Mouse (Mus musculus): ENCODE results near the gene Efna5. TPM values are rescaled to one million over a fixed set of nuclear protein-coding genes. Genes with fewer than 3 reads are reported as not detected.
A peak's percentile ranks its signal among the peaks of the same experiment; 100 is the strongest.

Gene Efna5
- polyA plus RNA-seq, 1 experiment from 2014 or later = 56.6 TPM

DNA sequence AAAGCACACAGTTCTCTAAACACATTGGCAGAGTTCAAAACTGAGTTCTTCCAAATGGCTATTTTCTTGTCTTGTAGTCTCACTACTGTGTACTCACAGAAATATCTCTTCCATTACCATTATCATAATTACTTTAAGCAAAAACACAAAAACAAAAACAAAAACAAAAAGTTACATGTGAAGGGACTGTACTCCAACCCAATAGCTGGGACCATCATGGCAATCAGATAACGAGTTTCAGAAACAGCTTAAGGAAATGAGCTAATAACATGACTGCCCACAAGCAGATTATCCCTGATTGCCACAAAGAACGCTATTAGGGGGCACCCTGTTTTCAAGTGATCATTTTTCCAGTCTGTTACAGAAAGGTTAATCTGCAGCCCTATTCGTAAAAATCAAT lies 93.3 kb downstream of the Efna5 start:
- H3K4me1 ChIP-seq (ENCODE audit: control insufficient read depth, insufficient read depth, low read length) = peaks cover 57% of the 10 kb centered on the region
- no peaks in the 10 kb centered on the region for H3K36me3 ChIP-seq (ENCODE audit: control insufficient read depth, insufficient read depth, low read length)
- H3K27ac ChIP-seq (replicated peaks; ENCODE audit: low read depth, low read length) = no peak overlapping the region
- ATAC-seq (ENCODE audit: low read depth) (no peak), DNase-seq (ENCODE audit: low spot score) (no peak)
- H3K4me3 ChIP-seq (ENCODE audit: low read depth, low read length) = no peak overlapping the region
- H3K9me3 ChIP-seq (ENCODE audit: control insufficient read depth, low read length) = no peaks in the 10 kb centered on the region
- H3K4me2 ChIP-seq (ENCODE audit: low read depth, low read length) = no peak overlapping the region
- H3K9ac ChIP-seq (ENCODE audit: low read depth, low read length) = no peak overlapping the region
- WGBS = 35% methylated on average over 3 of the region's 3 CpGs
- no peaks in the 10 kb centered on the region for H3K27me3 ChIP-seq (replicated peaks; ENCODE audit: control insufficient read depth, insufficient read depth, low read length)

DNA sequence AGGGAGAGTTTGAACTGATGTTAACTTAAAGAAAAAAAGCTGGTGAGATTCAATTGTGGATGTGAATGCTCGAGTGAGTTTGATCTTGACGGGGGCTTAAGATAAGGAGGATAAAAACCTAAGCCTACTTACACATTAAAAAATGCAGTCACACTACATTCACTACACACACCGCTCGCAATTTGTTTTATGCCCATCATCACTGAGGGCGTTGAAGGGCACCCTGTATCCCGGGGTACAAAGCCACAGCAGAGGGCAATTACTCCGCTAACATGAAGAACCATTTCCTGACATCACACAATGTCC lies 94.6 kb downstream of the Efna5 start:
- Histone ChIP-seq H3K4me1 (ENCODE audit: control insufficient read depth, insufficient read depth, low read length) (peaks cover 55% of the 10 kb centered on the region), H3K9me3 (ENCODE audit: control insufficient read depth, low read length) (no peaks in the 10 kb centered on the region), H3K4me3 (ENCODE audit: low read depth, low read length) (no peak overlapping the region), H3K27ac (replicated peaks; ENCODE audit: low read depth, low read length) (no peak overlapping the region), H3K9ac (ENCODE audit: low read depth, low read length) (no peak overlapping the region), H3K4me2 (ENCODE audit: low read depth, low read length) (no peak overlapping the region), H3K36me3 (ENCODE audit: control insufficient read depth, insufficient read depth, low read length) (no peaks in the 10 kb centered on the region), H3K27me3 (replicated peaks; ENCODE audit: control insufficient read depth, insufficient read depth, low read length) (no peaks in the 10 kb centered on the region)
- ATAC-seq (ENCODE audit: low read depth) = no peak
- no peak for DNase-seq (ENCODE audit: low spot score)
- WGBS = 70% methylated on average over 7 of the region's 7 CpGs

DNA sequence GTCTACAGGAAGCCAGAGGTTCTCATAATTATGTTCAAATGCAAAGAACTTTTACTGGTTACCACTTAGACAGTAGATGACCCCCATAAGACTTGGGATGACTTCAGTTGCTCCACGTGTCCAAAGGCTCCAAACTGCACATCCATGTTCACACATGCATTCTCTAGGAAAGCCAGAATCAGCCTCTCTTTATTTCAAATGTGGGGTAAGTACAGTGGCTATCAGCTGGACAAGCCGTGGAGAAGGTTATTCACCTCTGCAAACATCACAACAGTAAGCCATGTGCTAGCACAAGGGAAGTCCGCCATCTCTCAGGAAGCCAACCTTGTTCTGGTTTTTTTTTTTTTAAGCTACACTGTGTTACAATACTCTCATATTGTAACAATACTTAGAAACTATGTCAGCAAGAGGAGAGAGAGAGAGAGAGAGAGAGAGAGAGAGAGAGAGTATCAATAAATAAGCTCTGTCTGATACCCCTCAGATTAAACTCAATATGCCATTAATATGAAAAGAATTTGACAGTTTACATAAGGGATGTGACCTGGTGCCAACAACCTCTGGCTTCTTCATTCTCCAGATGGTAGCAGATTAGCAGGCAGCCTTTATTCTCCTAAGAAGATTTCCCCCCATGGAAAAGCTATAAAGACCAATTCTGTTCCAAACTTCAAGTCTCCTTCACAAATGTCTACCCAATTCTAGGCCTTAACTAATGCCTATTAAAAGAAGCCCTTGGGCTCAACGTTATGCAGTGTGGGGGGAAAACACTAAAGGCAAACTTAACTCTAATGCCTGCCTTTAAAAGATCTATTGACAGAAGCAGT lies 95.1 kb downstream of the Efna5 start:
- Histone ChIP-seq H3K36me3 (ENCODE audit: control insufficient read depth, insufficient read depth, low read length) (no peaks in the 10 kb centered on the region), H3K4me2 (ENCODE audit: low read depth, low read length) (no peak overlapping the region), H3K9me3 (ENCODE audit: control insufficient read depth, low read length) (no peaks in the 10 kb centered on the region), H3K9ac (ENCODE audit: low read depth, low read length) (no peak overlapping the region), H3K4me1 (ENCODE audit: control insufficient read depth, insufficient read depth, low read length) (peaks cover 55% of the 10 kb centered on the region), H3K27ac (replicated peaks; ENCODE audit: low read depth, low read length) (no peak overlapping the region), H3K4me3 (ENCODE audit: low read depth, low read length) (no peak overlapping the region), H3K27me3 (replicated peaks; ENCODE audit: control insufficient read depth, insufficient read depth, low read length) (no peaks in the 10 kb centered on the region)
- WGBS = 56% methylated on average over 4 of the region's 4 CpGs
- DNase-seq (ENCODE audit: low spot score) = no peak
- no peak for ATAC-seq (ENCODE audit: low read depth)

DNA sequence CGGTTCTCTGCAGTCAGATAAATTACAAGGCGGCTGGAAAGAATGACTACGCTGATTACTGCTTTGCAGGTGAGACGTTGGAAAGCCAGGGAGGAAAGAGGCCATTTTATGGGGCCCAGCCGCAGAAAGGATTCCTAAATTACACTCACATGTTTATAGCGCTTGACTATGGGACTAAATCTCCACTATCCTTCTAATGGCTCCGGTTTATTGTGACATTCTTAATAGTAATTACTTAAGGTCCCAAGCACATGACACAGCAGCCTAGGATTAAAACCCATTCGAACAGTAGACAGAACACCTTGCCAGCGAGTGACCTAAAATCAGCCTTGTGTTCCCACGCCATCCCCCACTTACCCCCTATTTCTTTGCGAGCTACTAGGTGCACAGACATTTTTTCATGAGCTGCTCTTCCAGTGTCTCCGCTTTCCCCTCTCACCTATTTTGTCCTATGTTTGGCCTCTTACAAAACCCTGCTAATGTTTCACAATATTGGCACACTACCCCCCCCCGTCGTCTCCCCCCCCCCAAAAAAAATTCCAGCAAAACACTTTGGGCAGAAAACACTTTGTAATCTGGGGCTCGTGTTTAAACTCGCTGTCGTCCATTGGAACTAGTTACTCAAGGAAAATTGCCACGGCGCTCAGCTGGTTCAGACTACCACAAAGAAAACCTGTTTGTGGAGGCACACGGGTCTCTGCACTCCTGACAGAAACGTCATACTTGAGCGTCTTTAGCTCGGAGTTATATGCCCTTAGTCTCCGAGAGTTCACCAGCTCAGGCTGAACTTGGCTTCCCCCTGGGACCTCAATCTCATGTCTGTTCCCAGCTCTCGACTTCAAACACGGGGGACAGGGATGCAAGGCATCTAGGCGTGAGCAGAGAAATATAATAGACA lies 96.6 kb downstream of the Efna5 start:
- DNase-seq (ENCODE audit: low spot score) (peak; percentile 83), ATAC-seq (ENCODE audit: low read depth) (peak; percentile 38; the same call in 1 of the 2 replicates)
- Histone ChIP-seq H3K9ac (ENCODE audit: low read depth, low read length) (peak overlapping the region; percentile 10; the same call in 1 of the 2 replicates), H3K36me3 (ENCODE audit: control insufficient read depth, insufficient read depth, low read length) (no peaks in the 10 kb centered on the region), H3K27me3 (replicated peaks; ENCODE audit: control insufficient read depth, insufficient read depth, low read length) (no peaks in the 10 kb centered on the region), H3K4me3 (ENCODE audit: low read depth, low read length) (peak overlapping the region; percentile 22), H3K9me3 (ENCODE audit: control insufficient read depth, low read length) (no peaks in the 10 kb centered on the region), H3K4me1 (ENCODE audit: control insufficient read depth, insufficient read depth, low read length) (peaks cover 48% of the 10 kb centered on the region), H3K4me2 (ENCODE audit: low read depth, low read length) (peak overlapping the region; percentile 53), H3K27ac (replicated peaks; ENCODE audit: low read depth, low read length) (peak overlapping the region; percentile 7; the same call in 1 of the 2 replicates)
- 16% methylated on average over 27 of the region's 27 CpGs for WGBS

DNA sequence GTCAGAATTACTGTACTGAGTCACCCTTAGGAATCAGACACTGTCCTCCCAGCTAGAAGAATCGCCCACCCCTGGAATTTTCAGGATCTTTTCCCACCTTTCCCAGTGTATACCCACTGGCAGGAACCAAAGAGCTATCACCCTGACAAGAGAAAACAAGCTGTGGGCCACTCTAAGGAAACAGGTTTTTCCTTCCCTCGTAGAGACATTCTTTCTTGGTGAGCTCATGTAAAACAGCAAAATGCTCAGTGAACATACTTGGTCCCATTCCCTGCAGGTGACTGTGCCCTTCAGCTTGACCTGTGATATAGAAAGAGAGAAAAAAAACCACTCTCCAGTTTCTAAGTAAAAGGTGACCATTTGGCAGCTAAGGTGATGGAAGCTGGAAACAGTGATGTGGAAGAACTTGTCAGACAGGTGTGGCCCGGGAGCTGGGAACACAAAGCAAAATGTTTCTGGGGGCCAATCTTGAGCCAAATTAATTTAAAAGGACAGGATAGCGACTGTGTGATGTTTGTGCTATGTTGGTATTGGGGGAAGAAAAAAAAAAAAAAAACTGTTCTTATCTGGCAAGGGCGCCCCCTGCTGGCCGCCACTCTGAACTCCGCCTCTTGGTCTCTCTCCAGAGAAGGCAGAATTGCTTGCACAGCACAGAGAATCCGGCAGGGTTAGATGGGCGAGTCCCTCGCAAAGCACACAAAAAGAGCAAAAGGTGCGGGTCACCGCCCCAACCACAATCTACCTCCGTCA lies 97.4 kb downstream of the Efna5 start:
- DNase-seq (ENCODE audit: low spot score) = peak; percentile 91
- WGBS = 16% methylated on average over 13 of the region's 13 CpGs
- peak overlapping the region; percentile 10; the same call in 1 of the 2 replicates for H3K9ac ChIP-seq (ENCODE audit: low read depth, low read length)
- H3K4me3 ChIP-seq (ENCODE audit: low read depth, low read length) = peak overlapping the region; percentile 22
- H3K9me3 ChIP-seq (ENCODE audit: control insufficient read depth, low read length) = no peaks in the 10 kb centered on the region
- H3K36me3 ChIP-seq (ENCODE audit: control insufficient read depth, insufficient read depth, low read length) = no peaks in the 10 kb centered on the region
- 0 out of 2 replicates have a peak overlapping the region, but pooled peaks have one; percentile 7 for H3K27ac ChIP-seq (replicated peaks; ENCODE audit: low read depth, low read length)
- peaks cover 44% of the 10 kb centered on the region for H3K4me1 ChIP-seq (ENCODE audit: control insufficient read depth, insufficient read depth, low read length)
- peak; percentile 72 for ATAC-seq (ENCODE audit: low read depth)
- no peaks in the 10 kb centered on the region for H3K27me3 ChIP-seq (replicated peaks; ENCODE audit: control insufficient read depth, insufficient read depth, low read length)
- H3K4me2 ChIP-seq (ENCODE audit: low read depth, low read length) = peak overlapping the region; percentile 53

DNA sequence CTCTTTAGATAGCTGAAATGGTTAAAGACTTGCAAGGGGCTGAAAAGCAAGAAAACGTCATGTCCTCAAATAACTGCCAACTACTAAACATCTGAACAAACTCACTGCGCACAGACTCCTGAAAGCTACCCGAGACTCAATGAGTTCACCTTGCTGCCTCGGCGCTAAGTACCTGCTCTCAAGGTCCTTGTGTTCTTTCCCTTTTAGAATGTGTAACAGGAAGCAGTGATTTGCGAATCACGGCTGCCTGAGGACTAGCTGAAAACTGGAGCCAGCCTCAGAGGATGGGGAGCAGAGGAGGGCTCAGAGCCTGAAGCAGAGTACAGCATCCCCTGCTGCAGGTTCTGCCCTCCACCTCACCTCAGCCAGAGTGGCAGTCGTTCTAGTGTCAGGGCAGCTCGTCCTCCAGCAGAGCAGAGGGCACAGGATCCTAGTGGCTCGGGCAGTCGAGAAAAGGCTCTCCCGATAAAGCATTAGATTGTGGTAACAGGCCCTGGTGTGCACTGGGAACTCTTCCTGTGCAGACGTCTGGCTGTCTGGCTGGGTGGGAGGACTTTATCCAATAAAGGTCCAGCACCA lies 98.2 kb downstream of the Efna5 start:
- no peak overlapping the region for H3K4me2 ChIP-seq (ENCODE audit: low read depth, low read length)
- no peak for ATAC-seq (ENCODE audit: low read depth)
- no peaks in the 10 kb centered on the region for H3K27me3 ChIP-seq (replicated peaks; ENCODE audit: control insufficient read depth, insufficient read depth, low read length)
- no peak overlapping the region for H3K27ac ChIP-seq (replicated peaks; ENCODE audit: low read depth, low read length)
- peaks cover 49% of the 10 kb centered on the region for H3K4me1 ChIP-seq (ENCODE audit: control insufficient read depth, insufficient read depth, low read length)
- H3K9me3 ChIP-seq (ENCODE audit: control insufficient read depth, low read length) = no peaks in the 10 kb centered on the region
- no peak overlapping the region for H3K4me3 ChIP-seq (ENCODE audit: low read depth, low read length)
- 46% methylated on average over 13 of the region's 13 CpGs for WGBS
- no peak for DNase-seq (ENCODE audit: low spot score)
- H3K36me3 ChIP-seq (ENCODE audit: control insufficient read depth, insufficient read depth, low read length) = no peaks in the 10 kb centered on the region
- no peak overlapping the region for H3K9ac ChIP-seq (ENCODE audit: low read depth, low read length)

DNA sequence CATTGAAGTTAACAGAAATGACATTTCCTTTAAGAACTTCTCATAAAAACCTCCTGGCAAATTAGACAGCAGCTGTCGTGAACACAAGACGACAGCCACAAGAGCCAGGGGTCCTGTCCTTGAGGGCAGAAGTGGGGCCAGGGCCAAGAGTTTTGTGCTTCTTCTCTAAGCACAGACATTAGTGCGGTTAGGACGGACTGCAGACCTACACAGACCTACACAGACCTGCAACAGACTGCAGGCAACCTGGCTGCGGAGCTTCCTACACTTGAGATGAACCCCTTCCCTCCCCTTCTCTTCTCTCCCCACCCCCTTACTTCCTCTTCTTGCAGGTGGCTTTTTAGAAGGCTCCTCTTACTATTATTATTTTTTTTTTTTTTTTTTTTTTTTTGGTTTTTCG lies 100.0 kb downstream of the Efna5 start:
- Histone ChIP-seq H3K9ac (ENCODE audit: low read depth, low read length) (no peak overlapping the region), H3K27me3 (replicated peaks; ENCODE audit: control insufficient read depth, insufficient read depth, low read length) (no peaks in the 10 kb centered on the region), H3K36me3 (ENCODE audit: control insufficient read depth, insufficient read depth, low read length) (no peaks in the 10 kb centered on the region), H3K4me3 (ENCODE audit: low read depth, low read length) (no peak overlapping the region), H3K27ac (replicated peaks; ENCODE audit: low read depth, low read length) (no peak overlapping the region), H3K9me3 (ENCODE audit: control insufficient read depth, low read length) (no peaks in the 10 kb centered on the region), H3K4me2 (ENCODE audit: low read depth, low read length) (no peak overlapping the region), H3K4me1 (ENCODE audit: control insufficient read depth, insufficient read depth, low read length) (peaks cover 40% of the 10 kb centered on the region)
- no peak for DNase-seq (ENCODE audit: low spot score)
- no peak for ATAC-seq (ENCODE audit: low read depth)
- WGBS = 62% methylated on average over 5 of the region's 6 CpGs

Measured in embryonic facial prominence, embryonic 14.5 days (tissue).